Comparison of ENCODE assay signal across 9 mouse cellular contexts in genomic region chr13:21994896-21995295, GRCm38 (mm10). TPM values are rescaled to one million over a fixed set of nuclear protein-coding genes. Genes with fewer than 3 reads are reported as not detected.
DNase-seq lines count a peak whose midpoint lies in the region; ATAC-seq lines count a peak whose summit lies in the region.
"Had no signal": no experiment of that assay in that cellular context is flagged by ENCODE, and none has a peak within 500 bp of the region (broad histone marks: within the 10 kb centered on the region; RNA-seq: fewer than 3 reads in every experiment).

No protein-coding gene starts in this region.

- no peak overlapping the region for H3K27ac ChIP-seq in forebrain, embryonic 12.5 days
- no peak overlapping the region for H3K27ac ChIP-seq in liver, embryonic 12.5 days
- H3K27ac ChIP-seq in stomach, embryonic 16.5 days (ENCODE audit: low read length), result no peak overlapping the region

- H3K27me3 ChIP-seq in forebrain, embryonic 12.5 days, result peaks cover 60% of the 10 kb centered on the region
- H3K27me3 ChIP-seq in liver, embryonic 12.5 days (replicated peaks), result peaks cover 60% of the 10 kb centered on the region
- peaks cover 57% of the 10 kb centered on the region for H3K27me3 ChIP-seq in stomach, embryonic 16.5 days (ENCODE audit: control insufficient read depth, insufficient read depth, low read length)

- WGBS in forebrain, embryonic 12.5 days, result 4% methylated on average over 8 of the region's 8 CpGs
- 5% methylated on average over 8 of the region's 8 CpGs for WGBS in liver, embryonic 12.5 days (ENCODE audit: insufficient replicate concordance)
- 6% methylated on average over 8 of the region's 8 CpGs for WGBS in stomach, embryonic 16.5 days

- H3K4me3 ChIP-seq in forebrain, embryonic 12.5 days (replicated peaks), result peak overlapping the region; percentile 39
- peak overlapping the region; percentile 59 for H3K4me3 ChIP-seq in liver, embryonic 12.5 days
- H3K4me3 ChIP-seq in stomach, embryonic 16.5 days (replicated peaks; ENCODE audit: low read length), result peak overlapping the region; percentile 47

- H3K36me3 ChIP-seq in forebrain, embryonic 12.5 days (replicated peaks), result no peaks in the 10 kb centered on the region
- H3K36me3 ChIP-seq in liver, embryonic 12.5 days, result no peaks in the 10 kb centered on the region
- H3K36me3 ChIP-seq in stomach, embryonic 16.5 days (ENCODE audit: control insufficient read depth, insufficient read depth, low read length), result no peaks in the 10 kb centered on the region

- no peaks in the 10 kb centered on the region for H3K9me3 ChIP-seq in forebrain, embryonic 12.5 days
- 0 out of 2 replicates have a peak, but pooled peaks cover 7% of the 10 kb centered on the region for H3K9me3 ChIP-seq in liver, embryonic 12.5 days (replicated peaks)
- 0 out of 2 replicates have a peak, but pooled peaks cover 4% of the 10 kb centered on the region for H3K9me3 ChIP-seq in stomach, embryonic 16.5 days (replicated peaks; ENCODE audit: control insufficient read depth, low read length)

- H3K4me2 ChIP-seq in forebrain, embryonic 12.5 days, result peak overlapping the region; percentile 56
- H3K4me2 ChIP-seq in liver, embryonic 12.5 days, result peak overlapping the region; percentile 76
- peak overlapping the region; percentile 70 for H3K4me2 ChIP-seq in stomach, embryonic 16.5 days (ENCODE audit: low read depth, low read length)

- H3K4me1 ChIP-seq in forebrain, embryonic 12.5 days, result peaks cover 22% of the 10 kb centered on the region
- H3K4me1 ChIP-seq in liver, embryonic 12.5 days, result peaks cover 33% of the 10 kb centered on the region
- peaks cover 12% of the 10 kb centered on the region; the same call in 1 of the 2 replicates for H3K4me1 ChIP-seq in stomach, embryonic 16.5 days (ENCODE audit: control insufficient read depth, insufficient read depth, low read length)

- H3K9ac ChIP-seq in forebrain, embryonic 12.5 days, result peak overlapping the region; percentile 33; the same call in 1 of the 2 replicates
- peak overlapping the region; percentile 44; the same call in 1 of the 2 replicates for H3K9ac ChIP-seq in liver, embryonic 12.5 days
- peak overlapping the region; percentile 46; the same call in 1 of the 2 replicates for H3K9ac ChIP-seq in stomach, embryonic 16.5 days (ENCODE audit: low read length)

- no peak for ATAC-seq in forebrain, embryonic 12.5 days (ENCODE audit: low FRiP score)
- no peak for ATAC-seq in liver, embryonic 12.5 days
- no peak for ATAC-seq in stomach, embryonic 16.5 days (ENCODE audit: insufficient read depth, low FRiP score)
- no peak for ATAC-seq in megakaryocyte progenitor cell, adult 5-6 weeks (replicated peaks; ENCODE audit: poor library complexity)

- DNase-seq in retina, embryonic 14.5 days (ENCODE audit: low spot score), result peak; percentile 40
- no peak for DNase-seq in retina, postnatal 1 day
- DNase-seq in layer of hippocampus, postnatal 36 days, result no peak
- DNase-seq: thymus, adult 18-20 months had no signal

RNA-seq across cellular contexts. Expression of gene Pom121l2, which starts 13.9 kb away (rescaled TPM):
- 0.13 TPM in 1 of 2 replicates, not detected in the other for polyA plus RNA-seq in forebrain, embryonic 12.5 days (2016; fragmentation: Nextera tagmentation; extraction: Ambion mirVana)
- polyA plus RNA-seq in liver, embryonic 12.5 days (2016; fragmentation: Nextera tagmentation; extraction: Ambion mirVana), result not detected in 2 replicates
- 0.09 TPM in 1 of 2 replicates, not detected in the other for polyA plus RNA-seq in stomach, embryonic 16.5 days (2015; fragmentation: Nextera tagmentation; extraction: Ambion mirVana)
- total RNA-seq in layer of hippocampus, postnatal 36 days (2021), result not detected
- total RNA-seq in megakaryocyte progenitor cell, adult 5-6 weeks (2015), result 0.05 and 0.25 TPM in 2 replicates
- 0.10 TPM in 1 of 2 replicates, not detected in the other for total RNA-seq in megakaryocyte progenitor cell, adult 5-6 weeks (2017)
- polyA plus RNA-seq: large intestine, adult 2 months had no signal

RNA-seq across cellular contexts. Expression of gene Prss16, which starts 14.6 kb away (rescaled TPM):
- 0.28 TPM in 1 of 2 replicates, not detected in the other for polyA plus RNA-seq in forebrain, embryonic 12.5 days (2016; fragmentation: Nextera tagmentation; extraction: Ambion mirVana)
- polyA plus RNA-seq in liver, embryonic 12.5 days (2016; fragmentation: Nextera tagmentation; extraction: Ambion mirVana), result 0.22 and 0.33 TPM in 2 replicates
- 0.92 and 1.1 TPM in 2 replicates for polyA plus RNA-seq in stomach, embryonic 16.5 days (2015; fragmentation: Nextera tagmentation; extraction: Ambion mirVana)
- total RNA-seq in layer of hippocampus, postnatal 36 days (2021), result under 1 TPM; 0.25 to 0.42 TPM
- 17.0 and 19.9 TPM in 2 replicates for total RNA-seq in megakaryocyte progenitor cell, adult 5-6 weeks (2015)
- 11.4 and 12.2 TPM in 2 replicates for total RNA-seq in megakaryocyte progenitor cell, adult 5-6 weeks (2017)

RNA-seq across cellular contexts. Expression of gene Hist1h2ah, which starts 40.5 kb away (rescaled TPM):
- 7.0 and 22.0 TPM in 2 replicates for polyA plus RNA-seq in forebrain, embryonic 12.5 days (2016; fragmentation: Nextera tagmentation; extraction: Ambion mirVana)
- polyA plus RNA-seq in liver, embryonic 12.5 days (2016; fragmentation: Nextera tagmentation; extraction: Ambion mirVana), result 9.3 and 17.8 TPM in 2 replicates
- 10.9 TPM in 1 of 2 replicates, not detected in the other for polyA plus RNA-seq in stomach, embryonic 16.5 days (2015; fragmentation: Nextera tagmentation; extraction: Ambion mirVana)
- total RNA-seq in layer of hippocampus, postnatal 36 days (2021), result 10 to 100 TPM; 11.4 to 25.4 TPM
- total RNA-seq in megakaryocyte progenitor cell, adult 5-6 weeks (2015), result 1.9 and 2.2 TPM in 2 replicates
- total RNA-seq in megakaryocyte progenitor cell, adult 5-6 weeks (2017), result 923 and 1,838 TPM in 2 replicates

RNA-seq across cellular contexts. Expression of gene Hist1h2bk, which starts 40.8 kb away (rescaled TPM):
- 10.0 and 10.5 TPM in 2 replicates for polyA plus RNA-seq in forebrain, embryonic 12.5 days (2016; fragmentation: Nextera tagmentation; extraction: Ambion mirVana)
- 4.4 and 4.8 TPM in 2 replicates for polyA plus RNA-seq in liver, embryonic 12.5 days (2016; fragmentation: Nextera tagmentation; extraction: Ambion mirVana)
- polyA plus RNA-seq in stomach, embryonic 16.5 days (2015; fragmentation: Nextera tagmentation; extraction: Ambion mirVana), result 2.6 and 4.0 TPM in 2 replicates
- 10 to 100 TPM; 30.5 to 35.2 TPM for total RNA-seq in layer of hippocampus, postnatal 36 days (2021)
- 65.4 and 83.1 TPM in 2 replicates for total RNA-seq in megakaryocyte progenitor cell, adult 5-6 weeks (2015)
- total RNA-seq in megakaryocyte progenitor cell, adult 5-6 weeks (2017), result 1,827 and 2,239 TPM in 2 replicates

RNA-seq across cellular contexts. Expression of gene Hist1h4i, which starts 46.3 kb away (rescaled TPM):
- 44.5 and 46.9 TPM in 2 replicates for polyA plus RNA-seq in forebrain, embryonic 12.5 days (2016; fragmentation: Nextera tagmentation; extraction: Ambion mirVana)
- 44.1 and 49.4 TPM in 2 replicates for polyA plus RNA-seq in liver, embryonic 12.5 days (2016; fragmentation: Nextera tagmentation; extraction: Ambion mirVana)
- polyA plus RNA-seq in stomach, embryonic 16.5 days (2015; fragmentation: Nextera tagmentation; extraction: Ambion mirVana), result 13.4 and 15.5 TPM in 2 replicates
- 10 to 100 TPM; 72.6 to 72.8 TPM for total RNA-seq in layer of hippocampus, postnatal 36 days (2021)
- 38.4 and 42.3 TPM in 2 replicates for total RNA-seq in megakaryocyte progenitor cell, adult 5-6 weeks (2015)
- 83.0 and 89.0 TPM in 2 replicates for total RNA-seq in megakaryocyte progenitor cell, adult 5-6 weeks (2017)
